ENCODE assay signal across 22 mouse cellular contexts in genomic region chr6:8521231-8521630, GRCm38 (mm10).
"Had no signal": no experiment of that assay in that cellular context is flagged by ENCODE, and none has a peak within 500 bp of the region (broad histone marks: within the 10 kb centered on the region; RNA-seq: fewer than 3 reads in every experiment).

No protein-coding gene starts in this region.

- H3K4me1 ChIP-seq: midbrain, embryonic 10.5 days; midbrain, embryonic 15.5 days; neural tube, embryonic 12.5 days; neural tube, embryonic 15.5 days had no signal

- H3K27ac ChIP-seq: left cerebral cortex, adult 2 months; liver, embryonic 14.5 days; macrophage; midbrain, embryonic 10.5 days; midbrain, embryonic 15.5 days; neural tube, embryonic 12.5 days; neural tube, embryonic 15.5 days; stomach, postnatal 0 days had no signal

- H3K4me2 ChIP-seq: lung, embryonic 14.5 days; midbrain, embryonic 15.5 days; neural tube, embryonic 12.5 days; neural tube, embryonic 15.5 days had no signal

- H3K9me3 ChIP-seq: midbrain, embryonic 10.5 days; midbrain, embryonic 15.5 days; neural tube, embryonic 12.5 days; neural tube, embryonic 15.5 days had no signal

- H3K4me3 ChIP-seq: left cerebral cortex, adult 2 months; midbrain, embryonic 10.5 days; midbrain, embryonic 15.5 days; neural tube, embryonic 12.5 days; neural tube, embryonic 15.5 days had no signal

- H3K9ac ChIP-seq: liver, embryonic 14.5 days; lung, embryonic 14.5 days; midbrain, embryonic 15.5 days; neural tube, embryonic 12.5 days; neural tube, embryonic 15.5 days had no signal

- H3K27me3 ChIP-seq: midbrain, embryonic 15.5 days; neural tube, embryonic 12.5 days; neural tube, embryonic 15.5 days had no signal

- DNase-seq: kidney, adult 18-20 months; kidney, adult 9 months; kidney, postnatal 14 days; kidney, postnatal 4 days; layer of hippocampus, adult 9-11 months; lung, embryonic 14.5 days; right cerebral cortex, adult 18-20 months; right cerebral cortex, postnatal 14 days; right cerebral cortex, postnatal 4 days; thymus, adult 18-20 months; thymus, postnatal 36 days had no signal

- ATAC-seq: inflammation-experienced regulatory T-cells, adult 6 months; intestine, embryonic 16.5 days; lung, postnatal 0 days; midbrain, embryonic 15.5 days had no signal

- H3K36me3 ChIP-seq: midbrain, embryonic 10.5 days; midbrain, embryonic 15.5 days; neural tube, embryonic 12.5 days; neural tube, embryonic 15.5 days had no signal
